Mouse (Mus musculus) cortical plate, adult 2 months (tissue): ENCODE data around the gene Cnot10.
"Not testable (repeated sequence)": the region's sequence is repeated elsewhere in the genome, so short reads cannot be mapped to it uniquely, and the experiment has no call there.

Experiments
- CTCF ChIP-seq: fragments of 200-500 bp; IDR thresholded peaks from 2 replicates; pipeline ENCODE4 v1.5.1; 2011; ENCODE audit warnings: mild to moderate bottlenecking, control low read depth, low read length; ENCODE audit not compliant: insufficient read depth; ENCODE audit errors: extremely low read depth
- POLR2A ChIP-seq: fragments of 200-500 bp; IDR thresholded peaks from 2 replicates; pipeline ENCODE4 v1.6.1; 2011; ENCODE audit warnings: mild to moderate bottlenecking, low read length, control low read depth; ENCODE audit not compliant: insufficient read depth; ENCODE audit errors: extremely low read depth

DNA sequence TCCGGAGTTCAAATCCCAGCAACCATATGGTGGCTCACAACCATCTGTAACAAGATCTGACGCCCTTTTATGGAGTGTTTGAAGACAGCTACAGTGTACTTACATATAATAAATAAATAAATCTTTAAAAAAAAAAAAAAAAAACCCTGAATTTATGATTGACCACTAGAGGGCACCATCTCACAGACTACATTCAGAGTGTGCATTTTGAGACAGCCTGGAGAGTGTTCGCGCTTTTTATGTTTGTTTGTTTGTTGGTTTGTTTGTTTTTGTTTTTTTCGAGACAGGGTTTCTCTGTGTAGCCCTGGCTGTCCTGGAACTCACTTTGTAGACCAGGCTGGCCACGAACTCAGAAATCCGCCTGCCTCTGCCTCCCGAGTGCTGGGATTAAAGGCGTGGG lies 8.5 kb upstream of the Cnot10 start:
- not testable (repeated sequence) for TF ChIP-seq POLR2A
- TF ChIP-seq CTCF, result peak; percentile 39; the same call in 1 of the 2 replicates
